Mouse (Mus musculus): ENCODE results near the gene Tjp2.

The Tjp2 gene

GRCm38 (mm10) chr19:24176692-24177091 is 48.1 kb downstream of the Tjp2 start:
- no peak for DNase-seq

- no peak for DNase-seq
Measured at GRCm38 (mm10) chr19:24174896-24175295, 49.9 kb downstream of the Tjp2 start.

- peak; percentile 66 to 70 for DNase-seq
Measured at GRCm38 (mm10) chr19:24173608-24174523, 51.0 kb downstream of the Tjp2 start.

DNA sequence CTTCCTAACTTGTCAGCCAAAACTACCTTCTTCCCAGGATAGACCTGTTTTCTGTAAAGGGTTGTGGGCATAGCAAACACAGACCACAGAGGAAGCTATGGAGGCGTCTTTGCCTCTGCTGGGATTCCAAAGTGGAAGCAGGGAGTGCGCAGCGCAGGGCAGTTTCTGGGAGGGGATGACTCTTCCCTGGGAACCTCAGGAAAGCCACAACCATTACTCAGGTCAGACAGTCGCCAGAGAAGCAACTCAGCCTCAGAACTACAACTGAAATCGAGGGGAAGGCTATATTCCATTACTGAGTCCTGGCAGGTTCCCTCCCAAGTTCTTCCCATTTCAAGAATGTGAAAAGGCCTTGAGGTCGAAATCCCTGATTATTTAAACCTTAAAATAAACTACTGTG is 51.8 kb downstream of the Tjp2 start:
- DNase-seq: no peak

DNA sequence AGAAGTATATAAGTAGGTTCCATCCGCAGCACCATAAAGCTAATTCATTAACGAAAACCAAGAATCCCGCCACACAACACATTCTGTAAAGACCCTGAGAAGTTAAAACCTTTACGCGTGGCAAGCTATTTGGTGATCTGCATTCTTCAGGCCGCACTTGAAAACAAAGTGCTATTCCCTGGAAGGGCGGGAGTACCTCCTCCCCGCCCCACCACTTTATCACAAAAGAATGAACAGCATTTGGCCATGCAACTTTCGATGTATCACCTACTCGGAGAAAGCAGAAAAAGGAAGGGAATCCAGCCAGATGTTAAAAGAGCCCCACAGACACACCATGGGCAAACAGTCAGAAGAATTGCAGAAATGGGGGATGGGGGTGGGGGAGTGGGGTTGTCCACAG is 56.3 kb downstream of the Tjp2 start:
- no peak for DNase-seq

DNA sequence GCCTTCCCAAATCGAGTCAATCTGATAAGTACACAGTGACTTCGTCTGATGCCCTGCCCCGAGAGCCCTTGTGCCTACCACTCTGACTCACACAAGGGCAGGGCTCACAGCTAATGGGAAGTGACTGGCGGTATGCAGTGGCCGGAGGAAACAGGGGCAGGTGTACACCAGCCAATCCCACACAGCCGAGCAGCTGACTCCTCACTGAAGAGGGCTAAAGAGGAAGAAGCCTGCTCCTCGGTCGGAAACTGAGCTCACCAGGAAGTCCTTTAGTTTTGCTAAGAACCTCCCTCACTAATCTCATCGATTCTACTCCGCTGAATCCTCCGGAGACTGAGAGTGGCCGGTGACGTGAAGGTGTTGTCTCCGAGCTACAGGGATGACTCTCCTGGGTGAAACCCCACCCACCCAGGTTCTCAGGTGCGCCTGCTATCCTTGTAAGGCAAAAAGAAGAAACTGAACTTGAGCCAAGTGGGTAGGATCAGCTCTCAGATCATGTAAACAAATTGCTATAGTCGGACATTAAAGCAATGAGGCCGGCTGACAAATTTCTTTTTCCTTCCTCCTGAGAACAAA is 58.2 kb downstream of the Tjp2 start:
- peak; percentile 45 to 54 for DNase-seq

DNA sequence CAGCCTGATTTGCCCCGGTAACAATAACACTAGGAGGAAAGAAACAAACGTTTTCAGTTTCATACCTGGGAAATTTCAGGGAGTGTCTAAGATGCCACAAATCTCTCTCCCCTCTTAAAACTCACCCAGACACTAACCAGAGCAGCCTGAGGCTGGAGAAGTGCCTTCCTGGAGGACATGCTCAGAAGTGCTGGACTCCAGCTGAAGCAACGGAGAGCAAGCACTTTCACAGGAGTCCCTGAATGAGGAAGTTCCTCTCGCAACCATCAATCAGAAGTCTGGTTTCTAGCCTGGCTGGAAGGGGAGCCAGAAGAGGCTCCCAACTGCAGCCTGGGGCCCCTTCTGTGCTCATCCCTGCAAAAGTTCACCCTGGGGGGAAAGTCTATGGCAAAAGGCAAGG is 60.9 kb downstream of the Tjp2 start:
- no peak for DNase-seq

DNA sequence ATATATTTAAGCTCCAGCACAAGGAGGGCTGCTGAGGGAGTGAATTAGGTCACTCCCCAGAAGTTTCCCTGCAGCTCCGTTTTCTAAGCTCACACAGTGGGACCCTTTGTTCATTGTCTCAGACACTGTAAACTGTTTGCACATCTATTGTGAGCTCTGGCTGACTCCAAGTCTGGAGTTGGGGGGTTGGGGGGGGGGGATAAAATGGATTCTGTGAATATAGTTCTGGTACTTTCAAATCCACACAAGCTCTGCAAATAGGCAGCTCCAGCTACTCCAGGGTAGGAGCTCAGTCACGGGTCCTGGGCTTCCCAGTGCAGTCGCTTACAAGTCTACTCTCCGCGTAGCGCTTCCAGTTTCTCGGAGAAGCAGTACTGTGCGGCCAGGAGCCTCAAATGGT is 64.4 kb downstream of the Tjp2 start:
- DNase-seq: no peak

- no peak for DNase-seq
Measured at GRCm38 (mm10) chr19:24159751-24160150, 65.1 kb downstream of the Tjp2 start.

DNA sequence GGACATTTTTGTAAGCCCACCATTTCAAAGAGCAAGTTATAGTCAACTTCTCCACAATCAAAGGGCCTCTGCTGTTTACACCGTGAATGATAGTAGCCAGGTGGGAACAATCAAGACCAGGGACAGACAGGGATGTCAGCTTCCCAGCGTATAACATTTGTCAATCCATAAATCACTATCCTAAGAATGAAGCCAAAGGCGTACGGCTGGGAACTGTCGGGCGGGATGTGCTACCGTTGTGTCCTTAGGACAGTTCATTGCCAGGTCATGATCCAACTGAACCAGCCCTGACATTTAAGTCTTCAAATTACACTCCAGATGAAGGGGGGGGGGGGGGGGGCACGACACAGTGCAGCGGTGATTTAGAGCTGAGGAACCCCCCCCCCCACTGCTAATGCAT is 65.5 kb downstream of the Tjp2 start:
- no peak for DNase-seq

DNA sequence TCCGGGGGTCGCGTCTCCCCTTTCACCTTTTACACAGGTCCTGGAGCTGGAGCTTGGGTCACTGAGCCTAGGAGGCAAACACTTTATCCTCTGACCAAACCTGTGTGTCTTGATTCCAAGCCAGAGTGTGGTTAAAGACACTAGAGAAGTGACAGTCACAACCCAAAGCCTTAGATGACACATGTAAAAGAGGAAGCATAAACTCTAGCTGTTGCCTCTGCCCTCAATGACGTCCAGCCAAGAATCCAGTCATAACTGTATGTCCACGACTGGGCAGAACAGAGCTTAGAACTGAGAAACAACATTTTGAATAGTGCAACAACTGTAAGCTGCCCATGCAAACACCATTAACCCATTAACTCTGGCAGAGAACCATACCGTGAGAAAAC is 68.8 kb downstream of the Tjp2 start:
- no peak for DNase-seq

DNA sequence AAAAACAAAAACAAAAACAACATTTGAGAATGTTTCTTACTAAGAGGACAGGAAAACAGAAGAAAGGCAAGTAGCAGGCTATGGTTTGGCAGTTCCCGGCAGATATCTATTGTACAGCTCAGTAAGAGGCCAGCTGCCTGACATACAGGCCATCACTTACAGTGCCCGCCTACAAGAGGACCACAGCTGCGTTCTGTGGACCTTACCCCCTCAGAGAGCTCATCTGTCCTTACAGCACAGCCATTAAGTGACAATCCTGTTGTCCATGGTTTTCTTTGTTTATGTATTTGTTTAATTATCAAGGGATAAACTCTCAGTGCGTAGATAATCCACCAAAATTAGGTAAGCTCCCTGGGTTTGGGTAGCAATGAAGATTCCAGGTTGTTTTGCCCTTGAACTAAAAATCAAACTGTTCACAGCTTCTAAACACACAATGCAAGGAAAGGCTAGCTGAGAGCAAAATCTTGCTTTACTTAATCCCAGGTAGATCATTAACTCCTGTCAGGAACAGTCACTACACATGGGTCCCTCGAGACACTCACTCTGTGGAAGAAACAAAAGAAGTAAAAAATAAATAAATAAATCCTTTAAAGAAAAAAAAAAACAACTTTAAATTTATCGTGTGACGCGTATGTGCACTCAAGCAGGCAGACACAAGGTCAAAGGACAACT is 69.3 kb downstream of the Tjp2 start:
- no peak for DNase-seq

DNA sequence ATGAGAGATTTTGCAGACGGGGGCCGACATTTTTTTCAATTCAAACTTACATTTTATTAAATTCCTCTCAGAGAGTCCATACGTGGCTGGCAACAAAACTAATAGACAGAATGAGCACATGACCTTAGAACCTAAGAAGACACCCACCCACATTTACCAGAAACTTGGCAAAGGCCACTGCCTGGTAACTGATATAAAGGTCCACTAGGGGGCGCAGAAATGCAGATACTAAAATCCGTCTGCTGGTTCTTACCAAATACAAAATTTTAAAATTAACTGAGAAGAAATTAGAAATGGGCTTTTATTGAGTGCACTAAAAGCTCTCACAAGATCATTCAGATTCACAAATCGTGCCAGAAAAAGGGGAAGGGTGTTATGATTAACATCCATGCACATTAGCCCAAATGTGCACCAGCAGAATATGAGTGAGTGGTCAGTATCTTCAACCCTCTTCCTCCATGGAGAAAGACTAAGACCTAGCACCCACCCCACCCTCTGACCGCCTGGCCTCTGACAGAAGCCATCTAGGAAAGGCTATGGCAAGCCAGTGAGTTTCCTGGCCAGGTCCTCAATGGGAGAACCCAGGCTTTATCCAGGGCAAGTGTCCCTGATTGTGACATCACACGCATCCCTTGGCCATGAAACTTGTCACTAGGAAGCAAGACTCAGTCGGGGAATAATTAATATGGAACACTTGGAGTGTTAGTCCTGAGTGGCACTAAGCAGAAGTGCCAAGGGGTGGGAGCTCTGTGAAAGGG is 71.4 kb downstream of the Tjp2 start:
- peak in 1 of 2 experiments; percentile 21 for DNase-seq

- no peak for DNase-seq
Measured at GRCm38 (mm10) chr19:24144009-24144408, 80.8 kb downstream of the Tjp2 start.

- no peak for DNase-seq
Measured at GRCm38 (mm10) chr19:24142621-24143061, 82.2 kb downstream of the Tjp2 start.

DNA sequence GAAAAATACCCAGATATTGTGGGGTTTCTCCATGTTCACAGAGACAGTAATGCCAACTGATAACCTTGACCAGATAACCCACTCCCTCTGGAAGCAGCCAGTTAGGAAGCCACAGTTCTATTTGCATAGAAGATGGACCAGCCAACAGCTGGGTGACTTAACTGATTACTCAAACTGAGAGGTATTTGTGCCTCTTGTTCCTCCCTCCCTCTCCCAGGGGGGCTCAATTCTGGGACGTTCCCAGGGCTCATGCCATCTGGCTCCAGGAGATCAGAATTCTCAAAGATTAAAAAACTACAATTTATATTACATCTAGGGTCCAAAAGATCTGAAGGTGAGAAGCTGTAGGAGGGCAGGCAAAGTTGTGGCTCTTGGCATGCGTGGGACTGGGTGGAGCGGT is 84.5 kb downstream of the Tjp2 start:
- DNase-seq: no peak

GRCm38 (mm10) chr19:24137392-24137791 is 87.4 kb downstream of the Tjp2 start:
- DNase-seq: no peak

- no peak for DNase-seq
Measured at GRCm38 (mm10) chr19:24134991-24135390, 89.8 kb downstream of the Tjp2 start.

- no peak for DNase-seq
Measured at GRCm38 (mm10) chr19:24134144-24134911, 90.5 kb downstream of the Tjp2 start.

DNA sequence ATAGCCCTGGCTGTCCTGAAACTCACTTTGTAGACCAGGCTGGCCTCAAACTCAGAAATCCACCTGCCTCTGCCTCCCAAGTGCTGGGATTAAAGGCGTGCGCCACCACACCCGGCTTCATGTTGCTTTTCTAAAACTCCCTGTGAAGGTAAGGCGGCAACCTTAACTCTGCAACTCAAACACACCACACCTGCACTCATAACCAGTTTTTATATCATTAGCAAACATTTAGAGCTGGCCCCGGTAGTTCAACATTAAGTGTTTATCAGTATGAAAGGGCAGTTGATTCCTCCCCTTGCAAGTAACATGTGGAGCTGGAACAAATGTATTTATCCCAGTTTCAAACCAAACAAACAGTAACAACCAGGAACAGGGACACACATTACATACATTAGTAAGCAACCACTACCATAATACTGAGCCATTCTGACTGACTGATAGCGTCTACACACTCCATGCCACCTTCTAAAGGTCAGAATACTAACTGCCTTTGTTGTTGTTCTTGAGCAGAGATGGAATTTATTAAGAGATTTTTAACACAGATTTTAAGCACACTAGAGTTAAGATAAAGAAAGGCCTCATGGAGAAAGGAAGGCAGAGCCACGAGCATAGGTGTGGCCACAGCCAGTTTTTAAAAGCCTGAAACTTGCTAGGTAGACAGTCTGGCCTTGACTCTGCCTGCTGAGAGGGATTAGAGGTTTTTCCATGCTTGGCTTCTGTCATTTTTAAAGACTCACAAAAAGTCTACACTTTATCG is 101.1 kb downstream of the Tjp2 start:
- DNase-seq: no peak

GRCm38 (mm10) chr19:24123087-24123486 is 101.7 kb downstream of the Tjp2 start:
- DNase-seq: no peak
